Mouse (Mus musculus): ENCODE data around the gene Plppr4. TPM values are rescaled to one million over a fixed set of nuclear protein-coding genes. Genes with fewer than 3 reads are reported as not detected.

Plppr4 gene
- total RNA-seq (2023) = under 1 TPM in 1 of 2 experiments, not detected in 1; 0.16 TPM

GRCm38 (mm10) chr3:117360528-117360927 is at the start of gene Plppr4:
TSS of gene Plppr4 (minus strand) at chr3:117360876.

Other genes starting within 250 kb of the Plppr4 start
- gene Plppr5, start 214.0 kb upstream of the Plppr4 start, total RNA-seq (2023) = not detected